Mouse (Mus musculus) spleen, adult 12 weeks (tissue): ENCODE measurements around the gene Krr1.

ENCODE experiments used
- DNase-seq: peaks from one replicate; pipeline ENCODE4 v3.0.0; 2022; ENCODE audit warnings: low spot score

Gene Krr1

GRCm38 (mm10) chr10:111972542-111973361 is at the start of gene Krr1:
TSS of gene Krr1 (plus strand) at chr10:111972664.
- DNase-seq = peak; percentile 77

DNA sequence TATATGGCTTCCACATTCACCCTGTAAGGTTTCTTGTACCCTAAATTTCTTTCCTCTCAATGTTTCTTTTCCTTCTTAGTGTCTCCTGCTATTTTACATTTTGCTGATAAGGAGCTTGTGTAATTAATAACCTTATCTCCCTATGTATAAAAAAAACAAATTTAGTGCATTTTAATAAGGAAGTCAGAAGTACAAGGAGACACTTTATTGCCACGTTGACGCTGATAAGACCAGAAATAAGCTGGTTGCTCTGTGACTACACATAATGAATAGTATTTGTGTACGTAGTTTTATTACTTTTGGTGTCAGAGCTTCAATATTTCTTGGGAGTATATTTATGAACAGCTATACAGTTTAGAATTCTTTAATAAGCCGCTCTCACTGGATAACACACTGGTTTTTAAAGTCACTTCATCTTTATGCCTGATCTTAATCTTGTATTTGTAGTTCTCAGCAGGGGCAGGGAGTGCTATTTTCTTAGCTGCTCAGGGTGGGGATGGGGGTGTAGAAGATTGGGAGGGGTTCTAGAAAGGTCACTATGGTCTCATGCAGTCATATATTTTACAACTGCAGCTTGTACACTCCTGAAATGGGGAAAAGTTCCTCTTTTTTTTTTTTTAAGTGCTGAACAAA is 48.8 kb upstream of the Krr1 start:
- DNase-seq = no peak

- DNase-seq = no peak
Measured at GRCm38 (mm10) chr10:111924141-111924540, 48.3 kb upstream of the Krr1 start.

- DNase-seq = no peak
Measured at GRCm38 (mm10) chr10:111924716-111925488, 47.6 kb upstream of the Krr1 start.

GRCm38 (mm10) chr10:111925489-111925860 is 47.0 kb upstream of the Krr1 start:
- DNase-seq = peak; percentile 56

GRCm38 (mm10) chr10:111932621-111933345 is 39.7 kb upstream of the Krr1 start:
- DNase-seq = no peak

- no peak for DNase-seq
Measured at GRCm38 (mm10) chr10:111935207-111935606, 37.3 kb upstream of the Krr1 start.

- no peak for DNase-seq
Measured at GRCm38 (mm10) chr10:111936021-111936420, 36.4 kb upstream of the Krr1 start.

GRCm38 (mm10) chr10:111936491-111937145 is 35.8 kb upstream of the Krr1 start:
- no peak for DNase-seq

DNA sequence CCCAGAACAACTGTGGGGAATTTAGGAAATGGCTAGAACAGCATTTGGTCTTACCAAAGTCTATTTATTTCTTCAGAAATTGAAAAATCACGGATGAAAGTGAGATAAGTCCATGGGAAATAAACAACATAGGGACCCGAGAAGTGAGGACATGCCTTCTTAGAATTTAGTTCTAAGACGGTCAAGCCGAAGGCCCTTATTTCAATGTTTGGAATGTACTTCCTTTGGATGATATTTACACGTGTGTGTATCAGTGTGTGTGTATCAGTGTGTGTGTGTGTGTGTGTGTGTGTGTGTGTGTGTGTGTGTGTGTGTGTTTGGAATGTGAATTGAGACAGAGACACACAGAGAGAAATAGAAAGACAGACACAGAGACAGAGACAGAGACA is 35.3 kb upstream of the Krr1 start:
- DNase-seq = no peak

DNA sequence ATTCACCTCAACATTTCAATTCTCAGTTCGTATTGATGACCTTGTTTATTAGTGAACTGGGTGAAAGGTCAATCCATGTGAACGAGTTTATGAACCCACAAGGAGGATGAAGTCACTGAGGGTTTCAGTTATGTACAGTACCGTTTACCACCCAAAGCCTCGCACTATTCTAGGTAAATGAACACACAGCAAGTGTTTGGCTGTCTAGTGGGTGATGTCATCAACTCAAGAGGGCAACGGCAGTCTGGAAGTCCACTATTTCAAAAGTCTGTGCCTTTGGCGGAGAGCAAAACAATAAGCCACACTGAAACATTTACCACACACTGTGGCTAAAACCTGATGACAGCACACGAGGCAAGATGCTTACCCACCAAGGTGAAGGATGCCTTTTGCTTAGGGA is 29.4 kb upstream of the Krr1 start:
- DNase-seq = no peak

GRCm38 (mm10) chr10:111945563-111945962 is 26.9 kb upstream of the Krr1 start:
- no peak for DNase-seq

- DNase-seq = no peak
Measured at GRCm38 (mm10) chr10:111948041-111948440, 24.4 kb upstream of the Krr1 start.

- DNase-seq = no peak
Measured at GRCm38 (mm10) chr10:111949008-111949407, 23.5 kb upstream of the Krr1 start.

DNA sequence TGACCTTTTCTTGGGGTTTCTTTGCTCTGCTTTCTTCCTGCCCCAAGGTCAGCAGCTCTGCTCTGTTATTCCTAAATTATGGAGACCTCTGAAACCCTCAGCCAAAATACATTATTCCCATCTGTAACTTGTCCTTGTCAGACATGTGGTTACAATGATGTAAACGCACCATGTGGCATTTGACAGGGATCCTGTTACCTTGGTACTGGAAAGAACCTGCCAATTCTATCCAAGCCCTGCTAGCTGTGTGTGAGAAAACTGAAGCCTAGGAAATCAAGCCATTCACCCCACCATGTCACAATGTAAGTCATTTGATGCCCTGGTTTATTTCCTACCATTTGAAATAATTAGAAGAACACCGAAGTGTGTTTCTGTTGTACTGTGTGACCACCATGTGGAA is 16.6 kb upstream of the Krr1 start:
- DNase-seq = no peak

DNA sequence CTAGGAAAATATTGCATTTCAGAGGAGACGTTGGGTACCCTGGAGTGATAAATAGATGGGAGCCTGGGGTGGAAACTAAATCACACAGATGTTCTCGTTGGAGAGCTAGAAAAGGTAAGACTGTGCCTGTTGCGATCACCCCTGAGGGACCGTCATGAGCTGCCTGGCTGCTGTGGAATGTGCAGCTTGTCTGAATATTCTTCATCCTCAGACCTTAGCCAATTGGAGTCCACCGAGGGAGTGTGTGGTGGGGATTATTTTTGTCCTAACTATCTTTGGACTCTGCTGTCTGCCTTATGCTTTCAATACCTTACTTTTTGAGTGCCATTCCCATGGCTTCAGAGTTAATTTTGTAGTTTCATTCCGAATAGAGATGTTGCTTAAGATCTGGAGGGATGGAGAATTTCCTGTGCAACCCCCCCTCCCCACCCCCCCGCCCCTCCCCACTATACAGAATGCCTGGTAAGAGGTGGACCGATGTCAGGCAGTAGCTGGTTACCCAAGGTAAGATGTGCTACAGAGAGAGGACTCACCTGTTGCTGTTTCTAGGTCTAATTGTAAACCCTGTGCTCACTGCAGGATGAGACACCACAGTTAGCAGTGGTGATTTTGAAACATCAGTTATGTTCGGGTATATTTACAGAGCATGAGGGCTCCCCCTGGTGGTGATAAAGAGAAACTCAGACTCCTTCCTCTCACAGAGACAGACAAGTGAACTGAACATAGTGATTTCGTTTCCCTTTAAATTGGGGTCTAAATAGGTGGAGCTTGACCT is 15.0 kb upstream of the Krr1 start:
- DNase-seq = no peak

- DNase-seq = no peak
Measured at GRCm38 (mm10) chr10:111958046-111958421, 14.4 kb upstream of the Krr1 start.

- DNase-seq = no peak
Measured at GRCm38 (mm10) chr10:111959353-111959752, 13.1 kb upstream of the Krr1 start.

GRCm38 (mm10) chr10:111960459-111960858 is 12.0 kb upstream of the Krr1 start:
- DNase-seq = no peak

DNA sequence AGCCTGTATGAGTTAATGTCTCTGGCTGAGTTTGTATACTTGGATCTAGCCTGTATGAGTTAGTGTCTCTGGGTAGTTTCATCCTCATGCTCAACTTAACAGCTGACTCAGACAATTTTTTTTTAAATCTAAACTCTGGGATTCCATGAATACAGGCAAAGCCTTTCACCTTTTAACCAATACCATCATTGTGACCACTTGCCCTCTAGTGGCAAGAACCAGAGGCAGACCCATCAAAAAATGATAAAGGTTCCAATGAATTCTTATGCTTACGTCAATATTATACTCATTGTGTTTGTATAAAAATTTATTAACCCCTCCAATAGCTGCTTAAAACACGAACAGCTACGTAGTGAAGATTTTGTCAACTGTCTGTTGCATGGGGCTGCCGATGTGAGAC is 6.1 kb upstream of the Krr1 start:
- no peak for DNase-seq

- DNase-seq = no peak
Measured at GRCm38 (mm10) chr10:111971929-111972328, 535 bp upstream of the Krr1 start.
